Mouse (Mus musculus): ENCODE results near the gene Cycs. TPM values are rescaled to one million over a fixed set of nuclear protein-coding genes. Genes with fewer than 3 reads are reported as not detected.

Cycs gene
- not detected in 2 replicates for polyA plus RNA-seq (2012; ENCODE audit: insufficient read depth, insufficient read length, low replicate concordance, missing spikeins)

- peak within 1 kb of the TSS; percentile 67 for H3K4me3 ChIP-seq (ENCODE audit: insufficient read depth, low read depth, low read length)
- TF ChIP-seq POLR2A (IDR thresholded peaks at IDR 0.05; ENCODE audit: insufficient read depth, low read depth, low read length) (peak; percentile 84), CTCF (IDR thresholded peaks at IDR 0.05; ENCODE audit: insufficient read depth, low read depth, low read length) (0 out of 2 replicates have a peak, but pooled peaks have one; percentile 4)
- peak within 1 kb of the TSS; percentile 93 for H3K27ac ChIP-seq (ENCODE audit: insufficient read depth, low read depth, low read length)
- WGBS: 0% methylated on average over 78 of the region's 78 CpGs
- H3K4me1 ChIP-seq (ENCODE audit: control insufficient read depth, insufficient read depth, low read length): peaks cover 2% of the 10 kb centered on the region; the same call in 1 of the 2 replicates
These were observed at the start of gene Cycs for GRCm38 (mm10) chr6:50566141-50566996. TSS of gene Cycs (minus strand) at chr6:50566538.

- H3K27ac ChIP-seq (ENCODE audit: insufficient read depth, low read depth, low read length): no peak overlapping the region
- 42% methylated on average over 4 of the region's 4 CpGs for WGBS
- TF ChIP-seq POLR2A (IDR thresholded peaks at IDR 0.05; ENCODE audit: insufficient read depth, low read depth, low read length) (no peak), CTCF (IDR thresholded peaks at IDR 0.05; ENCODE audit: insufficient read depth, low read depth, low read length) (peak; percentile 38; the same call in 1 of the 2 replicates)
These were observed 35.3 kb upstream of the Cycs start for GRCm38 (mm10) chr6:50601620-50602019.

DNA sequence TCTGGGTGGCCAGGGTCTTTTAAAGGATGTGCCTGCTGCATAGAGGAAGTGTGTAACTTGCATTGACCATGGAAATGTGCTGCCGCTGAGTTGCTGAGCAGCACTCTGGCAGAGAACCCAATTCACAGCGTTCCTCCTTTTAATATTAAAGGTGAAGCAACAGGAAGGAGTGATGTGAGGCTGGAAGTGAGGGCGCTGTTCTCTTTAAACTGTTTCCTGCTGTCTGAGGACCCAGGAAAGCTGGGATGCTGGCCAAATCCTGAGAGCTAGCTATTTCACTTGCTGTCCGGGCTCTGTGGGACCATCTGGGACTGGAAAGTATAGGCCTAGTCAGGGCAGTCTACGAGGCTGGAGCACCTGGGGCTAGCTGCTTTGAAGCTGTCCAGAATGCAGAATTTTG lies 32.2 kb upstream of the Cycs start:
- Histone ChIP-seq H3K27ac (ENCODE audit: insufficient read depth, low read depth, low read length) (no peak overlapping the region), H3K4me1 (ENCODE audit: control insufficient read depth, insufficient read depth, low read length) (peaks cover 4% of the 10 kb centered on the region; the same call in 1 of the 2 replicates), H3K4me3 (ENCODE audit: insufficient read depth, low read depth, low read length) (no peak overlapping the region)
- 34% methylated on average over 5 of the region's 5 CpGs for WGBS
- no peak for TF ChIP-seq POLR2A (IDR thresholded peaks at IDR 0.05; ENCODE audit: insufficient read depth, low read depth, low read length)

More at GRCm38 (mm10) chr6:50601620-50602019, 35.3 kb upstream of the Cycs start:
- H3K4me1 ChIP-seq (ENCODE audit: control insufficient read depth, insufficient read depth, low read length): no peaks in the 10 kb centered on the region
- no peak overlapping the region for H3K4me3 ChIP-seq (ENCODE audit: insufficient read depth, low read depth, low read length)

DNA sequence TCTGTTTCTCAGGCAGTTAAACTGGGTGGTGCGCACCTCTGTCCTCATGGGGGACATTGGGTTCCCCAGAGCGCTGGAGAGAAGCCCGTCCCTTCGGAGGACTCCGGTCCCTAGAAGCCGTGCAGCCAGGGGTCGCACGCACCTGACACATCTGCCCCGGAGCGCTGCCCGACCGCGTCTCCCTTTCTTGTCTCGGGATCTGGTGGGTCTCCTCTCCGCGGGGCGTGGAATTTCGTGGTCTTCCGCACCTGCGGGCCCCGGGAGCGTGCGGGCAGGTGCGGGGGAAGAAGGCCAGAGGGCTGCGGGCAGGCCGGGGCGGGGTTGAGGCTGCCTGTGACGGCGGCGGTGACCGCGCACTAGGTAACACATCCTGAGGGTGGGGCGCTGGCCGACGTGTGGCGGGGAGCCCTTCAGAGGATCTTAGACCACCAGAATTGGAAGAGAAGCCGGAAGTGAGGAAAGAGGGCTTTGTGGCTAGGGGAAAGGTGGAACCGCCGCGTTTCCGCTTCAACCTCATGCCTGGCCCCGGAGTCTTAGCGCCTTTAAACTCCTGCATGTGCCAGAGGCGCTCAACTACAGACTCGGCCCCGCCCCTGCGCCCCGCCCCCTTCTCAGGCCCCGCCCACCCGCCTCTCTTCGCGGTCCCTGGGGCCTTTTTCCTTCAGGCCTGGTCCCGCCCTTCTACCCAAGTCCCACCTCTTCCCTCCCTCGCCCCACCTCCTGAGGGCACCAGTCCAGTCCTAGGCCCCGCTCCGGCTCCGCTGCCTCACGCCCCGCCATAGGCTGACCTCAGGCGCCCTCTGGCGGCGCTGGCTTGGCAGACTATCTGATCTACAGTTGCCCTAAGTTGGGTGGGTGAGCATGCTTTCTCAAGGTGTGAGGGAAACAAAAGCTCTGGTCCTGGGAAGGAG lies 30.2 kb upstream of the Cycs start, which contains the start of gene 4921507P07Rik:
Gene 4921507P07Rik (minus strand): TSS at position 332 of the 911 bp plus-strand sequence.
- TF ChIP-seq POLR2A (IDR thresholded peaks at IDR 0.05; ENCODE audit: insufficient read depth, low read depth, low read length) (0 out of 2 replicates have a peak, but pooled peaks have one; percentile 20), CTCF (IDR thresholded peaks at IDR 0.05; ENCODE audit: insufficient read depth, low read depth, low read length) (peak; percentile 91)
- Histone ChIP-seq H3K27ac (ENCODE audit: insufficient read depth, low read depth, low read length) (no peak within 1 kb of the TSS), H3K4me3 (ENCODE audit: insufficient read depth, low read depth, low read length) (peak within 1 kb of the TSS; percentile 73), H3K4me1 (ENCODE audit: control insufficient read depth, insufficient read depth, low read length) (peaks cover 4% of the 10 kb centered on the region; the same call in 1 of the 2 replicates)
- under 1% methylated on average over 59 of the region's 62 CpGs for WGBS

DNA sequence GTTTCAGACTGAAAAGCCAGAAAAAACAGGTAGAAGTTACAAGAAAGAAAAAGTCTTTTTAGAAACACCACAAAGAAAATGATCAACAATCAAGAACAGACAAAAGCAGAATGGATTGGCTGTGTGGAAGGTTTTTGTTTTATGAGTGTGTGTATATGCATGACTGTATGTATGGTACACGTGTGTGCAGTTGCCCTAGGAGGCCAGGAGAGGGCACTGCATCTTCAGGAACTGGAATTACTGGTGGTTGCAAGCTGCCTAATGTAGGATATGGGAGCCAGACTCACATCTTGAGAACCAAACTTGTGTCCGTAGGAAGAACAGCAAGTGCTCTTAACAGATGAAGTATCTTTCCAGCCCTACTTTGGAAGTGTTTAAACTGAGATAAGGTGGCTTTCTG lies 28.0 kb upstream of the Cycs start:
- no peak overlapping the region for H3K27ac ChIP-seq (ENCODE audit: insufficient read depth, low read depth, low read length)
- WGBS: 86% methylated on average over 2 of the region's 2 CpGs
- peaks cover 4% of the 10 kb centered on the region; the same call in 1 of the 2 replicates for H3K4me1 ChIP-seq (ENCODE audit: control insufficient read depth, insufficient read depth, low read length)
- no peak overlapping the region for H3K4me3 ChIP-seq (ENCODE audit: insufficient read depth, low read depth, low read length)
- TF ChIP-seq CTCF (IDR thresholded peaks at IDR 0.05; ENCODE audit: insufficient read depth, low read depth, low read length) (no peak), POLR2A (IDR thresholded peaks at IDR 0.05; ENCODE audit: insufficient read depth, low read depth, low read length) (no peak)

DNA sequence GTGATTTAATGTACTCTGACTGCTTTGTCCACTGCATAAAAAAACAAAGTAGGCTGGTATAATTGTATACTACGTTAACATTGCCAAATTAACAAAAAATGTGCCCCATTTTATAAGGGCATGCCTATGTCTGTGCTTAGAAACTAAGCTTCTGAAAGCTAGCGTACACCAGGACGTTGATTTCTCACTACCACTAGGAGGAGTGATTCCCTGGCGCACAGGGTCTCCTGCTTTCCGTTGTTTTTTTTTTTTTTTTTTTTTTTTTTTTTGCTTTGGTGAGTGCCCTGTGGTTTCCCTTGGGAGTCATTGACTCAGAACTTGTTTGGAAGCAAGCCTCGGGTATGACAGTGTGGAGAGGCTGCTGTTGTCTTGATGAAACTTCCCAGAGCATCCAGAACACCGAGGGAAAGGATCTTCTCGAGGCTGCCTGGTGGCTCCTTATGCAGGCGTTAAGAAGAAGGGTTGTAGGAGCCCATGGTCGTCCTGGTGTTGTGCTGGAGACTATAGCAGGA lies 27.1 kb upstream of the Cycs start:
- WGBS: 74% methylated on average over 10 of the region's 10 CpGs
- Histone ChIP-seq H3K4me1 (ENCODE audit: control insufficient read depth, insufficient read depth, low read length) (peaks cover 4% of the 10 kb centered on the region; the same call in 1 of the 2 replicates), H3K4me3 (ENCODE audit: insufficient read depth, low read depth, low read length) (no peak overlapping the region), H3K27ac (ENCODE audit: insufficient read depth, low read depth, low read length) (no peak overlapping the region)
- TF ChIP-seq POLR2A (IDR thresholded peaks at IDR 0.05; ENCODE audit: insufficient read depth, low read depth, low read length): no peak
- no peak for TF ChIP-seq CTCF (IDR thresholded peaks at IDR 0.05; ENCODE audit: insufficient read depth, low read depth, low read length)

DNA sequence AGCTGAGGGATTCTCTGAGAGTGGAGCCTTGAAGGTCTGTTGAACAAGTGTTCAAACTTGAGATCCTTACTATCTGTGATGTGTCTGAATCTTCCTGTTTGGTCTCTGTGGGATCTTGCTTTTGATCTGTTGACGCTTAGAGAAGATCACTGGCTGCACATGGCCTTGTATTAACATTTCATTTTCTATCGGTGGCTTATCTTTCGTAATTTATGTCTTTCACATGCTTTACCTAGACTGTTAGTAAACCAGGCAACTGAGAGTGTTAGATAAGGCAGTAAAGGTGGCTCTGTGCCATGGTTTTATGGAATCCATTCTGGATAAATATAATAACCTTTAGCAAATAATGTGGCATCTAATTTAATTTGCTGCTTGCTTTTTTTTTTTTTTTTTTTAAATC lies 23.9 kb upstream of the Cycs start:
- no peak overlapping the region for H3K27ac ChIP-seq (ENCODE audit: insufficient read depth, low read depth, low read length)
- H3K4me3 ChIP-seq (ENCODE audit: insufficient read depth, low read depth, low read length): no peak overlapping the region
- WGBS: 94% methylated on average over 3 of the region's 3 CpGs
- TF ChIP-seq CTCF (IDR thresholded peaks at IDR 0.05; ENCODE audit: insufficient read depth, low read depth, low read length): no peak
- TF ChIP-seq POLR2A (IDR thresholded peaks at IDR 0.05; ENCODE audit: insufficient read depth, low read depth, low read length): no peak
- H3K4me1 ChIP-seq (ENCODE audit: control insufficient read depth, insufficient read depth, low read length): no peaks in the 10 kb centered on the region

DNA sequence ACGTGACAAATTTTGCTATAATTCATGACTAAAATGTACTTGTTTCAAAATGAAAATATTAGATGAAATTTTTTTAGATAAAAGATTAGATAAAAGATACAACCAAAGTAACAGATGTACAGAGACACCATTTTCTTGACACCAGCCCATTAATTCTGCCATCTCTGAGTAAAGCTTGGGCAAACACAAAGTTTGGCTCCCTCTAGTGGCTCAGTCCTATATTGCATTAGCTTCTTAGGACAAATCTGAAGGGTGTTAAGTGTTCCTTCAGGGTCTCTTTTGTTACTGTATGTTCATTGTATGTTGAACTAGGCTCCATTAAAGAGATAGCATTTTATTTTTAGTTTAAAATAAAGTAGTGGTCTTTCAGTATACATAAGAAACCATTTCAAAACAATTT lies 21.9 kb upstream of the Cycs start:
- H3K4me3 ChIP-seq (ENCODE audit: insufficient read depth, low read depth, low read length): no peak overlapping the region
- H3K27ac ChIP-seq (ENCODE audit: insufficient read depth, low read depth, low read length): no peak overlapping the region
- 93% methylated on average over 1 of the region's 1 CpGs for WGBS
- TF ChIP-seq CTCF (IDR thresholded peaks at IDR 0.05; ENCODE audit: insufficient read depth, low read depth, low read length) (no peak), POLR2A (IDR thresholded peaks at IDR 0.05; ENCODE audit: insufficient read depth, low read depth, low read length) (no peak)
- H3K4me1 ChIP-seq (ENCODE audit: control insufficient read depth, insufficient read depth, low read length): no peaks in the 10 kb centered on the region
